ENCODE assay signal across 13 mouse cellular contexts in genomic region chr10:91314441-91314840, GRCm38 (mm10).
"Had no signal": no experiment of that assay in that cellular context is flagged by ENCODE, and none has a peak within 500 bp of the region (broad histone marks: within the 10 kb centered on the region; RNA-seq: fewer than 3 reads in every experiment).

No protein-coding gene starts in this region.

- H3K4me2 ChIP-seq: limb, embryonic 13.5 days; midbrain, embryonic 15.5 days had no signal

- DNase-seq: layer of hippocampus, adult 9-11 months; layer of hippocampus, postnatal 36 days; left cerebral cortex, postnatal 4 days; lung, adult 18-20 months; right cerebral cortex, adult 18-20 months; right cerebral cortex, postnatal 25 days; thymus, postnatal 4 days had no signal

- H3K4me3 ChIP-seq: limb, embryonic 13.5 days; midbrain, embryonic 15.5 days had no signal

- H3K9ac ChIP-seq: limb, embryonic 13.5 days; liver, embryonic 14.5 days; midbrain, embryonic 15.5 days had no signal

- H3K4me1 ChIP-seq: limb, embryonic 13.5 days; midbrain, embryonic 15.5 days had no signal

- H3K36me3 ChIP-seq: limb, embryonic 13.5 days; midbrain, embryonic 15.5 days had no signal

- H3K27ac ChIP-seq: limb, embryonic 13.5 days; liver, embryonic 14.5 days; midbrain, embryonic 15.5 days had no signal

- H3K27me3 ChIP-seq: limb, embryonic 13.5 days; midbrain, embryonic 15.5 days had no signal

- ATAC-seq: hindbrain, embryonic 16.5 days; inflammation-experienced regulatory T-cells, adult 6 months; intestine, postnatal 0 days; midbrain, embryonic 15.5 days had no signal

- H3K9me3 ChIP-seq: limb, embryonic 13.5 days; midbrain, embryonic 15.5 days had no signal
